Mouse (Mus musculus) hindbrain, embryonic 14.5 days (tissue): ENCODE measurements at regions not wholly inside any gene's neighbourhood (a gene's known extent, or its start where the extent isn't known, plus 50 kb on each side); places are given as distances from the start of the nearest gene placed in this dataset.

Experiments used
- ATAC-seq: fragments of 200-750 bp; cut with Nextera tagmentation; 2 replicates; pipeline ENCODE4 v1.8.0; 2017; ENCODE audit warnings: moderate number of reproducible peaks, mild to moderate bottlenecking, moderate TSS enrichment, moderate library complexity; ENCODE audit not compliant: low FRiP score
- DNase-seq: peaks from one replicate; pipeline ENCODE4 v3.0.0-alpha.2; 2015; ENCODE audit warnings: low spot score
- H3K27ac ChIP-seq: fragments of 300-500 bp; sonication (generic); 2 replicates; pipeline ENCODE4 v1.5.1; 2014; ENCODE audit warnings: mild to moderate bottlenecking, moderate library complexity
- H3K27me3 ChIP-seq: fragments of 300-500 bp; sonication (generic); 2 replicates; pipeline ENCODE4 v1.6.1; 2014; ENCODE audit warnings: mild to moderate bottlenecking, low read length, mixed read lengths; ENCODE audit not compliant: control insufficient read depth, insufficient read depth
- H3K36me3 ChIP-seq: fragments of 300-500 bp; sonication (generic); replicated peaks from 2 replicates; pipeline ENCODE4 v1.6.1; 2014; ENCODE audit not compliant: control insufficient read depth, insufficient read depth
- H3K4me1 ChIP-seq: fragments of 300-500 bp; sonication (generic); replicated peaks from 2 replicates; pipeline ENCODE4 v1.6.1; 2014; ENCODE audit warnings: antibody characterized with exemption, low read length, mixed read lengths; ENCODE audit not compliant: control insufficient read depth, insufficient read depth
- H3K4me2 ChIP-seq: fragments of 300-500 bp; sonication (generic); replicated peaks from 2 replicates; pipeline ENCODE4 v1.6.1; 2014; ENCODE audit warnings: mild to moderate bottlenecking, moderate library complexity
- H3K4me3 ChIP-seq: fragments of 300-500 bp; sonication (generic); replicated peaks from 2 replicates; pipeline ENCODE4 v1.5.1; 2014; ENCODE audit warnings: mild to moderate bottlenecking, low read length
- H3K9ac ChIP-seq: fragments of 300-500 bp; sonication (generic); 2 replicates; pipeline ENCODE4 v1.6.1; 2014
- H3K9me3 ChIP-seq: fragments of 300-500 bp; sonication (generic); 2 replicates; pipeline ENCODE4 v1.6.1; 2016; ENCODE audit warnings: low read length; ENCODE audit not compliant: control insufficient read depth
- whole genome bisulfite sequencing: fragments of 180-500 bp; shearing (Covaris S2); extraction: QIAGEN DNeasy Blood & Tissue Kit; methylation state at CpG from one replicate; pipeline ENCODE4 v1.1.7; 2014; 5-methylcytosine and 5-hydroxymethylcytosine counted together

- DNase-seq (no peak), ATAC-seq (no peak)
- H3K27me3 ChIP-seq: no peaks in the 10 kb centered on the region
- 63% methylated on average over 2 of the region's 2 CpGs for WGBS
- H3K4me2 ChIP-seq: no peak overlapping the region
- no peaks in the 10 kb centered on the region for H3K9me3 ChIP-seq
- no peak overlapping the region for H3K4me3 ChIP-seq
- H3K36me3 ChIP-seq: no peaks in the 10 kb centered on the region
- no peaks in the 10 kb centered on the region for H3K4me1 ChIP-seq
- no peak overlapping the region for H3K27ac ChIP-seq
- H3K9ac ChIP-seq: no peak overlapping the region
Observed at GRCm38 (mm10) chr5:57582392-57582791, 135.4 kb upstream of the Pcdh7 start.

GRCm38 (mm10) chr5:57587016-57587415 is 130.8 kb upstream of the Pcdh7 start:
- ATAC-seq (no peak), DNase-seq (no peak)
- H3K36me3 ChIP-seq: no peaks in the 10 kb centered on the region
- no peak overlapping the region for H3K4me2 ChIP-seq
- no peaks in the 10 kb centered on the region for H3K4me1 ChIP-seq
- no peak overlapping the region for H3K4me3 ChIP-seq
- no peak overlapping the region for H3K27ac ChIP-seq
- 61% methylated on average over 2 of the region's 2 CpGs for WGBS
- H3K9ac ChIP-seq: no peak overlapping the region
- no peaks in the 10 kb centered on the region for H3K27me3 ChIP-seq
- no peaks in the 10 kb centered on the region for H3K9me3 ChIP-seq

- WGBS: 84% methylated on average over 1 of the region's 1 CpGs
- H3K4me1 ChIP-seq: no peaks in the 10 kb centered on the region
- DNase-seq: no peak
Observed at GRCm38 (mm10) chr5:57595924-57596323, 121.8 kb upstream of the Pcdh7 start.

GRCm38 (mm10) chr5:57597043-57597442 is 120.7 kb upstream of the Pcdh7 start:
- Histone ChIP-seq H3K9ac (no peak overlapping the region), H3K36me3 (no peaks in the 10 kb centered on the region), H3K27ac (no peak overlapping the region), H3K9me3 (no peaks in the 10 kb centered on the region), H3K27me3 (no peaks in the 10 kb centered on the region), H3K4me2 (no peak overlapping the region), H3K4me3 (no peak overlapping the region), H3K4me1 (no peaks in the 10 kb centered on the region)
- 73% methylated on average over 5 of the region's 5 CpGs for WGBS
- no peak for ATAC-seq
- DNase-seq: no peak

More at GRCm38 (mm10) chr5:57595924-57596323, 121.8 kb upstream of the Pcdh7 start:
- Histone ChIP-seq H3K4me3 (no peak overlapping the region), H3K36me3 (no peaks in the 10 kb centered on the region), H3K4me2 (no peak overlapping the region), H3K9me3 (no peaks in the 10 kb centered on the region), H3K27ac (no peak overlapping the region), H3K27me3 (no peaks in the 10 kb centered on the region), H3K9ac (no peak overlapping the region)
- no peak for ATAC-seq

GRCm38 (mm10) chr5:57598187-57598700 is 119.5 kb upstream of the Pcdh7 start:
- Histone ChIP-seq H3K4me1 (no peaks in the 10 kb centered on the region), H3K4me3 (no peak overlapping the region), H3K27ac (no peak overlapping the region), H3K9ac (no peak overlapping the region), H3K36me3 (no peaks in the 10 kb centered on the region), H3K9me3 (no peaks in the 10 kb centered on the region), H3K4me2 (no peak overlapping the region), H3K27me3 (no peaks in the 10 kb centered on the region)
- peak; percentile 72 for ATAC-seq
- 64% methylated on average over 4 of the region's 4 CpGs for WGBS
- no peak for DNase-seq
